Mouse (Mus musculus) kidney, adult 2 months (tissue): ENCODE measurements around the gene Tenm4.

Experiments
- CTCF ChIP-seq: fragments of 200-500 bp; conservative IDR thresholded peaks from 2 replicates; pipeline ENCODE4 v1.5.1; 2011; ENCODE audit warnings: low read depth, mild to moderate bottlenecking, control low read depth, low read length, moderate library complexity, mixed read lengths; ENCODE audit not compliant: insufficient read depth, insufficient read length
- POLR2A ChIP-seq: fragments of 200-500 bp; IDR thresholded peaks from one replicate; pipeline ENCODE4 v1.6.1; 2011; ENCODE audit warnings: low read depth, low read length, control low read depth

GRCm38 (mm10) chr7:96842477-96843255 lies 671.6 kb downstream of the Tenm4 start:
- TF ChIP-seq POLR2A (no peak), CTCF (no peak)
